Mouse (Mus musculus): ENCODE results near the gene Krt6a. TPM values are rescaled to one million over a fixed set of nuclear protein-coding genes. Genes with fewer than 3 reads are reported as not detected.

Gene Krt6a
- 0.17 and 0.18 TPM in 2 replicates for polyA plus RNA-seq (2015; fragmentation: Nextera tagmentation; extraction: Ambion mirVana)

DNA sequence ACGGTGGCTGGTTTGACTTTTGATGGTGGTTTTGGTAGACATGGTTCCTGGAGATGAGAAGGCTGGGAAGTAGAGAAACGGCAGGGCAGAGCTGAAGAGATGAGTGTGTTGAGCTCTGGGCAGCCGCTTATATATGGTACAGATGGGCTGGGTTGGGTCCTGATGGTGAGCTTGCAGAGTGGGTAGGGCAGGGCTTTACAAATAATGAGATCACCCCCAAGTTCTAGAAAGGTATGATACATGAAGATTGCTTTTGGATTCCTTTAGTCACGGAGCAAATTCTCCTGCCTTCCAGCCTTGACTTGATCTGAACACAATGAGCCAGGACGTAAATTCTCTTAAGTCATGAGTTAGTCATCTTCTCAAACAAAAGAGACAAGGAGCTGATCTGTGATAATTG, at the start of gene Krt6a:
TSS of gene Krt6a (minus strand) at position 101 of the 400 bp plus-strand sequence.
- ATAC-seq = no peak
- Histone ChIP-seq H3K27ac (ENCODE audit: low read depth, low read length) (no peak within 1 kb of the TSS), H3K36me3 (ENCODE audit: control insufficient read depth, insufficient read depth, low read length) (no peaks in the 10 kb centered on the region), H3K4me2 (ENCODE audit: low read length) (no peak within 1 kb of the TSS), H3K27me3 (replicated peaks; ENCODE audit: control insufficient read depth, insufficient read depth, low read length) (no peaks in the 10 kb centered on the region), H3K9me3 (ENCODE audit: control insufficient read depth, low read length) (no peaks in the 10 kb centered on the region), H3K9ac (ENCODE audit: low read depth, low read length) (no peak within 1 kb of the TSS), H3K4me3 (ENCODE audit: low read length) (no peak within 1 kb of the TSS), H3K4me1 (ENCODE audit: control insufficient read depth, insufficient read depth, low read depth, low read length) (no peaks in the 10 kb centered on the region)
- 85% methylated on average over 5 of the region's 5 CpGs for WGBS

DNA sequence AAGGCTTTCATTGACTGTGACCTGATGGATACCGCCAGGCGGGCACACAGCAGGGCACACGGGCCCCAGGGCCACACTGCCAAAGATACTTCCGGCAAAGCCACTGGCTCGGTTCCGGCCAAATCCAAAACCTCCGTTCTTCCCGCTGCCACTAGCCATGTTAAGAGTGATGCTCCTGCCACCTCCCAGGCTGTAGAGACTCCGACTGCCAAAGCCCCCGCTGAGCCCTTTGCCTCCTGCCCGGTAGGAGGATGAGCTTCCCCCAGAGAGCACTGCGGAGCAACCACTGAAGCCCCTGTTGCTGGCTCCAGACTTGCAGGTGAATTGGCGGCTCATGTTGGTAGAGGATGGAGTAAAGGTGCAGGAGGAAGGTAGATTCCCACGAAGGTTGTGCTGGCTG, 48.6 kb upstream of the Krt6a start, which contains the start of gene Krt71:
TSS of gene Krt71 (minus strand) at position 399 of the 400 bp plus-strand sequence.
- no peak within 1 kb of the TSS for H3K4me2 ChIP-seq (ENCODE audit: low read length)
- H3K27me3 ChIP-seq (replicated peaks; ENCODE audit: control insufficient read depth, insufficient read depth, low read length) = no peaks in the 10 kb centered on the region
- no peak within 1 kb of the TSS for H3K27ac ChIP-seq (ENCODE audit: low read depth, low read length)
- no peak within 1 kb of the TSS for H3K9ac ChIP-seq (ENCODE audit: low read depth, low read length)
- no peak within 1 kb of the TSS for H3K4me3 ChIP-seq (ENCODE audit: low read length)
- ATAC-seq = no peak
- no peaks in the 10 kb centered on the region for H3K9me3 ChIP-seq (ENCODE audit: control insufficient read depth, low read length)
- H3K4me1 ChIP-seq (ENCODE audit: control insufficient read depth, insufficient read depth, low read depth, low read length) = no peaks in the 10 kb centered on the region
- no peaks in the 10 kb centered on the region for H3K36me3 ChIP-seq (ENCODE audit: control insufficient read depth, insufficient read depth, low read length)
- 58% methylated on average over 14 of the region's 14 CpGs for WGBS

DNA sequence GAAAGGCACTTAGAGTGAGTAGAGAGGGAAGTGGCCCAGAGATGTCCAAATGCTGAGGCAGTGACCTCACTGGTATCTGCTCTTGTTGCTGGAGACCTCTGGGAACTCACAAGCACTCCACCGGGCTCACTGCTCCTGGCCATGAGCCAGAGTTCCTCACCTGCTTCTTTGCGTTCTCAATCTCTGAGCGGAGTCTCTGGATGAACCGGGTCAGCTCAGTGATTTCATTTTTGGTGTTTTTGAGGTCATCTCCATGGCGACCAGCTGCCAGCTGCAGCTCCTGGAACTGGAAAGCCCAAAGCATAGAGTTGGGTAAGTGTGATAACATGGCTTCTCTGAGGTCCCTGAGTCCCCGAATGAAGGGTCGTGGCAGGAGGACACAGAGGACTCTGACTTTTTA, 43.7 kb upstream of the Krt6a start:
- Histone ChIP-seq H3K27ac (ENCODE audit: low read depth, low read length) (no peak overlapping the region), H3K9me3 (ENCODE audit: control insufficient read depth, low read length) (no peaks in the 10 kb centered on the region), H3K27me3 (replicated peaks; ENCODE audit: control insufficient read depth, insufficient read depth, low read length) (no peaks in the 10 kb centered on the region), H3K9ac (ENCODE audit: low read depth, low read length) (no peak overlapping the region), H3K4me2 (ENCODE audit: low read length) (no peak overlapping the region), H3K4me3 (ENCODE audit: low read length) (no peak overlapping the region), H3K4me1 (ENCODE audit: control insufficient read depth, insufficient read depth, low read depth, low read length) (no peaks in the 10 kb centered on the region), H3K36me3 (ENCODE audit: control insufficient read depth, insufficient read depth, low read length) (no peaks in the 10 kb centered on the region)
- 60% methylated on average over 7 of the region's 7 CpGs for WGBS
- ATAC-seq = no peak

DNA sequence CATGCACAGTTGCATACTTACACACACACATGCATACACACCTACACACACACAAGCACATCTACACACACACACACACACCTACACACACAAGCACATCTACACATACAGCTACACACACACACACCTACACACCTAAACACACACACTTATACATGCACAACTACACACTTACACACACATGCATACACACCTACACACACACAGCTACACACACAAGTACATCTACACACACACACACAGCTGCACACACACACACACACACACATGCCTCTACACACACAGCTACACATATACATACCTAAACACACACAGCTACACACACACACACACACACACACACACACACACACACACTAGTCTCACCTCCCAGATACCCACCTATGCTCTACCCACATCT, 36.5 kb upstream of the Krt6a start:
- Histone ChIP-seq H3K4me2 (ENCODE audit: low read length) (no peak overlapping the region), H3K27ac (ENCODE audit: low read depth, low read length) (no peak overlapping the region), H3K9me3 (ENCODE audit: control insufficient read depth, low read length) (no peaks in the 10 kb centered on the region), H3K9ac (ENCODE audit: low read depth, low read length) (no peak overlapping the region), H3K4me1 (ENCODE audit: control insufficient read depth, insufficient read depth, low read depth, low read length) (no peaks in the 10 kb centered on the region), H3K4me3 (ENCODE audit: low read length) (no peak overlapping the region), H3K27me3 (replicated peaks; ENCODE audit: control insufficient read depth, insufficient read depth, low read length) (no peaks in the 10 kb centered on the region), H3K36me3 (ENCODE audit: control insufficient read depth, insufficient read depth, low read length) (no peaks in the 10 kb centered on the region)
- ATAC-seq = no peak

DNA sequence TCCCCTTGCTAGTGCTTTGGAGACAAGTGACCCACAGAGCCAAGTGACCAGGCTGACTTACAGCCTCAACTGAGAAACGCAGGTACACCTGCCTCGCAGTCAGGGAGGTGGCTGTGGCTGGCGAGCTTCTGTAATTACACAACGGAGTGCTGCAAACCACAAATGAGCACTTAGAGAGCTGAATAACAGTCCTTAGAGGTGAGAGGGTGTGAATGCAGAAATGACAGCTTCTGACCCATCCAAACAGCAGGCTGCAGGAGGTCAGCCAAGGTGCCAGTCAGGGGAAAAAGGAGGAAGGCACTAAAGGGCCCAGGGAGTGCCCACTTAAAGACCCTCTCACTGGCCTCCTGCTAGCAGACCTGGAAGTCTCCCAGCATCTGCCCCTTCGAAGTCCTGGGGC, 30.6 kb upstream of the Krt6a start:
- no peak overlapping the region for H3K4me2 ChIP-seq (ENCODE audit: low read length)
- H3K36me3 ChIP-seq (ENCODE audit: control insufficient read depth, insufficient read depth, low read length) = no peaks in the 10 kb centered on the region
- H3K9me3 ChIP-seq (ENCODE audit: control insufficient read depth, low read length) = no peaks in the 10 kb centered on the region
- H3K4me3 ChIP-seq (ENCODE audit: low read length) = no peak overlapping the region
- no peaks in the 10 kb centered on the region for H3K27me3 ChIP-seq (replicated peaks; ENCODE audit: control insufficient read depth, insufficient read depth, low read length)
- WGBS = 72% methylated on average over 5 of the region's 5 CpGs
- no peaks in the 10 kb centered on the region for H3K4me1 ChIP-seq (ENCODE audit: control insufficient read depth, insufficient read depth, low read depth, low read length)
- ATAC-seq = no peak
- H3K27ac ChIP-seq (ENCODE audit: low read depth, low read length) = no peak overlapping the region
- no peak overlapping the region for H3K9ac ChIP-seq (ENCODE audit: low read depth, low read length)

DNA sequence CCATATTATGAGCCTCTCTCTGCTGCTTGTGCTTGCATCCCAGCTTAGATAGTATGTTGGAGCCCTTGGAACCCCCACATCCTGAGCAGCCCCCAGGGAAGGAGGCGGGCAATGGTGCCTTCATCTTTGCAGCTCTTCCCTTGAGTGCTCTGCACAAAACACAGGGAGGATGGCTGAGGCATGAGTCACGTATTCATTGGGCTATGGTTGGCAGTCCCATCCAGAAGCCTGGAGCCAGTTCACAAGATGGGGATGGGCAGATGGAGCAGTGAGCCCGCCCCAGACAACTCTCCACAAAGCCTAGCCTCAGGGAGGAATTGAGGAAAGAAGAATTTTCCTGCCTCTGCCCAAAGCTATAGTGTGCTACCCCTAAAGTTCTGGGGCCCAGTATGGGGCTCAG, 21.7 kb upstream of the Krt6a start:
- ATAC-seq = no peak
- no peaks in the 10 kb centered on the region for H3K9me3 ChIP-seq (ENCODE audit: control insufficient read depth, low read length)
- no peaks in the 10 kb centered on the region for H3K27me3 ChIP-seq (replicated peaks; ENCODE audit: control insufficient read depth, insufficient read depth, low read length)
- no peak overlapping the region for H3K27ac ChIP-seq (ENCODE audit: low read depth, low read length)
- H3K36me3 ChIP-seq (ENCODE audit: control insufficient read depth, insufficient read depth, low read length) = no peaks in the 10 kb centered on the region
- H3K4me3 ChIP-seq (ENCODE audit: low read length) = no peak overlapping the region
- 76% methylated on average over 3 of the region's 3 CpGs for WGBS
- no peaks in the 10 kb centered on the region for H3K4me1 ChIP-seq (ENCODE audit: control insufficient read depth, insufficient read depth, low read depth, low read length)
- no peak overlapping the region for H3K4me2 ChIP-seq (ENCODE audit: low read length)
- no peak overlapping the region for H3K9ac ChIP-seq (ENCODE audit: low read depth, low read length)

DNA sequence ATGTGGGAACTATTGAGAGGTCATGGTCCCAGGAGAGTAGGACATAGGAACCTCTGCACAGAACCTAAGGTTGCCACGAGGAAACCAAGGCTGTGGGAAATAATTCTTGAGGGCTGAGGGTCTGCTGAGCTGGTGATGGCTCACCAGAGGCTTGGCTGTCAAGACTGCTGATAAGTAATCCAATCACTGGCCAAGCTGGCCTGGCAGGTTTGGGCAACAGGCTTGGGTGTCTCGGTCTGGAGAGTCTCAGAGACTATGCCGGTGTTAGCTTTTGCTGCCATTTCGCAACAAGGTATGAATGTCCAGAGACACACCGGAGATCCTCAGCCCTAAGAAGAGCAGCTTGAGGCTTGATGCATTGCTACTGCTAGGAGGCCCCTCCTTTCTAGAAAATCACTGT, 20.2 kb upstream of the Krt6a start:
- H3K4me2 ChIP-seq (ENCODE audit: low read length) = no peak overlapping the region
- no peaks in the 10 kb centered on the region for H3K9me3 ChIP-seq (ENCODE audit: control insufficient read depth, low read length)
- no peak for ATAC-seq
- H3K27me3 ChIP-seq (replicated peaks; ENCODE audit: control insufficient read depth, insufficient read depth, low read length) = no peaks in the 10 kb centered on the region
- no peaks in the 10 kb centered on the region for H3K4me1 ChIP-seq (ENCODE audit: control insufficient read depth, insufficient read depth, low read depth, low read length)
- no peak overlapping the region for H3K9ac ChIP-seq (ENCODE audit: low read depth, low read length)
- no peak overlapping the region for H3K4me3 ChIP-seq (ENCODE audit: low read length)
- no peak overlapping the region for H3K27ac ChIP-seq (ENCODE audit: low read depth, low read length)
- H3K36me3 ChIP-seq (ENCODE audit: control insufficient read depth, insufficient read depth, low read length) = no peaks in the 10 kb centered on the region
- 92% methylated on average over 5 of the region's 5 CpGs for WGBS

DNA sequence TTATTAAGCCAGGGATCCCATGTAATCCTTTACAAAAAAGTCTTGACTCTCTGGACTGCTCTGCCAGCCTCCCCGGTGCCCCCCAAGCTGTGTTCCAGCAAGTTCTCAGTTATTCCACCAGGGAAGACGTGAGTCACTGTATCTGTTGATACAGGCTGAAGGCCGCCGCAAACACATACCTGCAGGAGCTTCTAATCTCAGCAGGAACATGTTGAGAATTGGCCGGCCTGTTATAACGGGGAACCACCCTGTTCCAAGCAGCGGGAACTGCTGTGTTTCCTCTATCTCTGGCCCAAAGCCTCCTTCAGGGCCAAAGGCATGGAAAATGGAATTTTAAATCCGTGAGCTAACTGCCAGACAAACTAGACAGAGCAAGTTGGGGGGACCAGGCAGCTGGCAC, 19.6 kb upstream of the Krt6a start:
- Histone ChIP-seq H3K9me3 (ENCODE audit: control insufficient read depth, low read length) (no peaks in the 10 kb centered on the region), H3K4me2 (ENCODE audit: low read length) (no peak overlapping the region), H3K9ac (ENCODE audit: low read depth, low read length) (no peak overlapping the region), H3K4me3 (ENCODE audit: low read length) (no peak overlapping the region), H3K4me1 (ENCODE audit: control insufficient read depth, insufficient read depth, low read depth, low read length) (no peaks in the 10 kb centered on the region), H3K36me3 (ENCODE audit: control insufficient read depth, insufficient read depth, low read length) (no peaks in the 10 kb centered on the region), H3K27me3 (replicated peaks; ENCODE audit: control insufficient read depth, insufficient read depth, low read length) (no peaks in the 10 kb centered on the region), H3K27ac (ENCODE audit: low read depth, low read length) (no peak overlapping the region)
- 84% methylated on average over 8 of the region's 8 CpGs for WGBS
- ATAC-seq = no peak

DNA sequence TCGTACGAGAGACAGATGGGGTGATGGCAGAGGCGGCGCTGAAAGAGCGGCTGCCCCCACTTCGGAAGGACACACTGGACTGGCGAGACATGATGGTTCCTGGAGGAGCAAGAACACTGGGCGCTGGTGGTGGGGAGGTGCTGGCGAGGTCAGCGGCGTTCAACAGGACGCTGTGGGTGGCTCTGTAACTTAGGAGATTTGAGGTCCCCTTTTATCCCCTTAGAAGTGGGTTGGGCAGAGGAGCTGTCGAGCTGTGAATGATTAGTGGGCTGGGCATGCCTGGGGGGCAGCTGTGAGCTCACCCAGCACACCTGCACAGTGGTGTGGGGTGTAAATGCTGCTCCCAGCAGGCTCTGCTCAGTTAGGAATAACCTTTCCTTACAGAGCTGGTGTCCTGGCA, 18.6 kb upstream of the Krt6a start, which contains the start of gene Krt5:
TSS of gene Krt5 (minus strand) at position 179 of the 400 bp plus-strand sequence.
- H3K9me3 ChIP-seq (ENCODE audit: control insufficient read depth, low read length) = no peaks in the 10 kb centered on the region

DNA sequence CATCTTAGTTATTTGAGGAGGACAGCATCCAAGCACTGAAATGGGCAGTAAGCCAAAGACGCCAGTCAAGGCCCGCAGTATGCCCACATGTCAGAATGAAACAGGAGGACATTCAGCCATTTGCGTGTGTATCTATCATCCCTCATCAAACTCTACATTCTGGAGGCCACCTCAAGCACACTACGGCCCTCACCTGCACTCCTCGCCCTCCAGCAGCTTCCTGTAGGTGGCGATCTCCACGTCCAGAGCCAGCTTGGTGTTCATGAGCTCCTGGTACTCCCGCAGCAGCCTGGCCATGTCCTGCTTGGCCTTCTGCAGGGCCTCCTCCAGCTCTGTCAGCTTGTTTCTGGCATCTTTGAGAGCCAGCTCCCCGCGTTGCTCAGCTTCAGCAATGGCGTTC, 14.6 kb upstream of the Krt6a start:
- no peak overlapping the region for H3K4me2 ChIP-seq (ENCODE audit: low read length)
- no peaks in the 10 kb centered on the region for H3K27me3 ChIP-seq (replicated peaks; ENCODE audit: control insufficient read depth, insufficient read depth, low read length)
- no peak overlapping the region for H3K27ac ChIP-seq (ENCODE audit: low read depth, low read length)
- no peak overlapping the region for H3K9ac ChIP-seq (ENCODE audit: low read depth, low read length)
- WGBS = 64% methylated on average over 11 of the region's 11 CpGs
- H3K4me1 ChIP-seq (ENCODE audit: control insufficient read depth, insufficient read depth, low read depth, low read length) = no peaks in the 10 kb centered on the region
- no peak for ATAC-seq
- H3K4me3 ChIP-seq (ENCODE audit: low read length) = no peak overlapping the region
- no peaks in the 10 kb centered on the region for H3K36me3 ChIP-seq (ENCODE audit: control insufficient read depth, insufficient read depth, low read length)
- no peaks in the 10 kb centered on the region for H3K9me3 ChIP-seq (ENCODE audit: control insufficient read depth, low read length)

More for the DNA sequence above, 18.6 kb upstream of the Krt6a start, which contains the start of gene Krt5:
- Histone ChIP-seq H3K27ac (ENCODE audit: low read depth, low read length) (no peak within 1 kb of the TSS), H3K27me3 (replicated peaks; ENCODE audit: control insufficient read depth, insufficient read depth, low read length) (no peaks in the 10 kb centered on the region), H3K4me1 (ENCODE audit: control insufficient read depth, insufficient read depth, low read depth, low read length) (no peaks in the 10 kb centered on the region), H3K9ac (ENCODE audit: low read depth, low read length) (no peak within 1 kb of the TSS), H3K36me3 (ENCODE audit: control insufficient read depth, insufficient read depth, low read length) (no peaks in the 10 kb centered on the region), H3K4me2 (ENCODE audit: low read length) (no peak within 1 kb of the TSS), H3K4me3 (ENCODE audit: low read length) (no peak within 1 kb of the TSS)
- no peak for ATAC-seq
- 64% methylated on average over 13 of the region's 13 CpGs for WGBS
